Mouse (Mus musculus): ENCODE data around the gene Rhobtb3.

DNA sequence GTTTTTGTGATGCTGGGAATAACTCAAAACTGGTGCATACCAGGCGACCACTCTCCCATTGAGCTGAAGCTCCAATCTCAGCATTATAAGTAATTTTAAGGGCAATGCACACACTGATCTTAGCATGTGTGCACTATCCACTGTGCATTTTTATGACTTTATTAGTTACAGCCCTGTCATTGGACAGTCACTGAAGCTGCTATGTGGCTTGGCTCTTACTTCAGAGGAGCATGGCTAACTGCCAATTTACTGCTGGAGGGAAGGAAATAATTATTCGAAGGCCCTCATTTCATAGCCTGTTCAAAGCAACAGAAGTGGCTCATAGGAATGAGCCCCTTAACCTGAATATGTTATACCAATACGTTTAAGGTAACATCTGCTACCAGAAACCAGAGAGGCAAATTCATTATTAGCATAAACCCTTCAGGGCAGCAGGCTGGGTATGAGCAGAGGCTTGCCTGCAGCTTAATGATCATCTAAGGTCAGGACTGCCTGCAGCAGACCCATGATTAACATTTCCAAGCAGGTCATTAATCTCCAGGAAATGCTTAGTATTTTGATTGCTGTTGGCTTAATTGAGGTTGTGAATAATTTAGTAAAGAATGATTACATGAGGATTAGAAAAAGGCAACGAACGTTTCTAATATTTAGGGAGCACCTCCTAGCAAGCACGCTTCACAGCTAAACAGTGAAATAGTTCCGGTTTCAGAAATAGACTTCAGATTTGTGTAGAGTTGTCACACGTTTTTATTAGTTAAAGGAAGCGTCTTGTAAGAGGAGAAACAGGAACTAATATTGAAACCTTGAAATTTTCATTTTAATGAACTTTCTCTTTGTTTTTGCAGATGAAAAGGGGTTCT is 48.7 kb upstream of the Rhobtb3 start:
- no peak for TF ChIP-seq POLR2A (IDR thresholded peaks at IDR 0.05; ENCODE audit: borderline replicate concordance, low read depth, low read length)
- no peak for TF ChIP-seq CTCF (IDR thresholded peaks at IDR 0.05; ENCODE audit: low read depth, low read length)

All from bone marrow macrophage, adult 2 months (primary cell).